Mouse (Mus musculus): ENCODE measurements around the gene Gm45062.

Gm45062 gene

DNA sequence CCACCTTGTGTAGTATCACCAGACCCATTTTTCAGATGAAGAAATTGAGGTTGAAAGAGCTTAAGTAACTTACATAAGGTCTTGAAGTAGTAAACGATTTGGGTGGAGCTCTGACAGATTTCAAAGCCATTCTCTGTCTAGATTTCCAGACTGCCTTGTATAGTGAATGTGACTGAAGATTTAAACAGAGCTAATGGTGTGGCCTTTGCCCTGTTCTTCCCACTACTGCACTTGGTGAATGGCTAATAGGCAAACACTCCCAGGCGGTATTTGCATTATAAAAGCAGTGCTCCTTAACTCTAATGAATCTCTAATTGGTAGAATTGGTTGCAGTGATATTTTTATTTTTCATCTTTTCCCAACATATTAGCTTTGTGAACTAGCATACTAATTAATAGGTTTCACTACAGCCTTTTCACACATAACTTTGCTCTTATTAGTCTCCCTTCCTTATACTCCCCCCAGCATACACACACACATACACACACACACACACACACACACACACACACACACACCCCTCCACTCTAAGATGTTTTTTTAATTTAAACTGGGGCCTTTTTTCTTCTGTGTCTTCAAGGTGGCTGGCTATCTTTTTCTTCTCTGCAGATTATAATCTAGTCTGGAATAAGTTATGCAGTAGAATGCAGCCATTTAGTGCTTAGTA lies 109.1 kb downstream of the Gm45062 start:
- DNase-seq (ENCODE audit: low spot score in 2 of 2), result no peak

DNA sequence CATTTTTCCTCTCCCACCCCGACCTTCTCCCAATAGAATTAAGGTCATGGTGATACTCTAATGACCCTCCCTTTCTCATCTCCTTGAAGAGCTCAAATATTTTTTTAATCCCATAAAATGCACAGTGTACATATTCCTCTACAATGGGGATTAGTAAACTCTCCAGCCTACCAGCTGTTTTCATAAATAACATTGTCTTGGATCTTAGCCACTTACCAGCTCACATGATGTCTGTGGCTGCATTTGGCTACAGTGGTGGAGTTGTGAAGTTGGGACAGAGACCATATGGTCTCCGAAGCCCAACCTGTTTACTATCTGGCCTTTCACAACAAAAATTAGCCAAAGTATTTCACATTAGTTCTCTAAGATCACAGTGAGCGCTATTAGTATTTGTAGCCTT lies 111.4 kb downstream of the Gm45062 start:
- DNase-seq (ENCODE audit: low spot score in 2 of 2), result no peak

DNA sequence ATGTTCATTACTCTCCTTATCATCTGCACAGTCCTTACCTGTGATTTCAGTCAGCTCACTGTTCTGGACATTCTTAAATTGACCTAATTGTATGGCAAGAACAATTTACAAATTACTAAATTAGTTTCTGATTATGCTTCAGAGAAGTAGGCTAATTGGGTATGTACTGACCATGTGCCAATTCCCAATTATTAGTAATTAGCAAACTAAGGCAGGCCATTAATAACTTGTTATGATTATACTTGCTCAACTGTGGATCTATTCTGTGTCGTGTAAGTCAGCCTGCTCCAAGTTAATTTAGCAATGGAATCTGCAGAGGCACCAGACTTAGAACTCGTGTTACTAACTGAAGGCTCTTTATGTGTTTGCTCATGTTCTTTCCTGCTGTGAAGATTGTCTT lies 113.8 kb downstream of the Gm45062 start:
- no peak for DNase-seq (ENCODE audit: low spot score in 2 of 2)

DNA sequence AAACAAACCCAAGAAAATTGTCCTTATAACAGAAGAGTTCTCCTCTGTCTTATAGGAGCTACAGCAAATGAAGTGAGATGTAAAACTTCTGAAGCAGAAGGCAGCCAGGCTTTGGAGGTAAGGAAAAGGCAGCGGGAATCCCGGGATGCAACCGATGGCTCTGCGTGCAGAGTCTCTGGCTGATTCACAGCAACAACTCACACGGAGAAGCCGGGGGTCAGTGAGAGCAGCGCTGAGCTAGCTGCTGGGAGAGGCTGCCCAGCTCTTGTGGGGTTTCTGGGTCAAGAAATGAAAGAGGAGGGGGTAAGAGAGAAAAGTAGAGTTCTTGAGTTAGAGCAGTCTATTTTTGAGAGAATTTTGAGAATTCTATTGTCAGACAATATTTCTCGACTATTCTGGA lies 114.6 kb downstream of the Gm45062 start:
- no peak for DNase-seq (ENCODE audit: low spot score in 2 of 2)

DNA sequence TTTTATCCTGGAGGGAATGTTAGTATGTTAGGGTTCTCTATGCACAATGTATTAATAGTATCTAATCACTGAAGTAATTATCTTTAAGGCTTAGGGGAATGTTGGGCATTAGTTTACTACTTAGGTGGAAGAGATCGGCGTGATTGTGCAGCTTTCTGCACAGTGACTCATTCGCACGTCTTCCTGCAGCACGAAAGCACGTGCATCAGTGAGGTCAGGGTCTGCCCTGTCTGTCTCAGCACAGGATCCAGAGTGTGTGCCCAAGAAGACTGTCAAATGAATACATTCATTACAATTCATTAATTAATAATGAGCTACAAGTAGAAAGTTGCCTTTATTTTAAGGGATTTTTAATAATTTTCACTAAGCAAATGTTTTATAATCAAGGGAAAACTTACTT lies 115.0 kb downstream of the Gm45062 start:
- no peak for DNase-seq (ENCODE audit: low spot score in 2 of 2)

DNA sequence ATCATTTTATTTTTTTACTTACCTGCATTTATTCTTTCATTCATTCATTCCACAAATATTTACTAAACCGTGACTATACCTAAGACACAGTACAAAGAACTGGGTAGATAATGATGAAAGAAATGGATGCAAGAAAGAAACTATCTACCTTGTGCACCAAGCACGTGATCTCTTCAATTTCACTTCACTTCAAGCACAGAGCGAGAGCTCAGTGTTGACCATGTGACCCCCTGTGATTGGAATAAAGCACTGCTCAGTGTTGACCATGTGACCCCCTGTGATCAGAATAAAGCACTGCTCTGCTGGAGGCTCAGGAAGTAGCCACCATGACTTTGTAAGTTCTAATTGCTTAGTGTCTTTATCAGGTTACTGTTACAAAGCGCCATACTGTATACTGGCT lies 115.5 kb downstream of the Gm45062 start:
- DNase-seq (ENCODE audit: low spot score in 2 of 2), result no peak

DNA sequence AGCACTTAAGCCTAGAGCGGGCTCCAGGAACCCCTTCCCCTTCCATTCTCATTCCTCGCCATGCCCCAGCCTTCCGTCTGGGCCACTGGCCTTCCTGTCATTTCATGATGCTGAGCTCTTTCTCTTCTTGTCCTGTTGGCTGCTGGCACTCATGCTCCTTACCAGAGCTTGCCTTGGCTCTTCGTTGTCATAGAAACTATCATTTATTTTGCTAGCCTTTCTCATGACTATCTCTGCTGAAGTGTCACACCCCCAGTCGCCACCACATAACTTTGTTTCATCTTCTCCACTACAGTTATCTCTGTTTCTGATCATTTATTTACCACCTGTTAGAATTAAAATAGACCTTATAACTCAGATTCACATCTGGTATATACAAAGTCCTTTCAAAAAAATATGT lies 117.1 kb downstream of the Gm45062 start:
- no peak for DNase-seq (ENCODE audit: low spot score in 2 of 2)

DNA sequence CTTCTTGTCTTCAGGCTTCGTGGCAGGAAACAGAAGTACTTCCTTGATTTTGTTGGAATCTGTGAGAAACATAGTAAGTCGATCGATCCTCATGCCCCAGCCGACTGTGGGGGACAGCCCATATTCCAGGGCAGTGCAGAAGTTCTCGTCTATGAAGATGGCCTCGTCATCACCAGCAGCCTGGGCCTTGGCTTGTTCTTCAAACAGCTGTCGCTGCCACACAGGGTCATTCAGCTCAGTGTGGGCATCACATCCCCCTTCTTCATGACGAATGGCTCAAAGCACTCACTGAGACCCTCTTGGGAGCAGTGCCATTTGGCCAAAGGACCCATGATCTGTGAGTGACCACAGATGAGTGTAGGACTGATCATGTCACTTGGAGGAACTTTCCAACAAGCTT lies 118.4 kb downstream of the Gm45062 start:
- DNase-seq (ENCODE audit: low spot score in 2 of 2), result no peak

DNA sequence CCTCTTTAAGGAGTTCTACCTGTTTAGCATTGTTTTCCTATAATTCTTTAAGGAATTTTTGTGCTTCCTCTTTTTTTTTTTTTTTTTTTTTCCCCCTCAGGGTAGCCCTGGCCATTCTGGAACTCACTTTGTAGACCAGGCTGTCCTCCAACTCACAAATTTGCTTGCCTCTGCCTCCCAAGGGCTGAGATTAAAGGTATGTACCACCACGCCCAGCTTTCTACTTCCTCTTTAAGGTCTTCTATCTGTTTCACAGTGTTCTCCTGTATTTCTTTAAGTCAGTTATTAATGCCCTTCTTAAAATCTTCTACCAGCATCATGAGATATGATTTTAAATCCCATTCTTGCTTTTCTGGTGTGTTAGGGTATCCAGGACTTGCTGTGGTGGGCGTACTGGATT lies 130.1 kb downstream of the Gm45062 start:
- no peak for DNase-seq (ENCODE audit: low spot score in 2 of 2)

DNA sequence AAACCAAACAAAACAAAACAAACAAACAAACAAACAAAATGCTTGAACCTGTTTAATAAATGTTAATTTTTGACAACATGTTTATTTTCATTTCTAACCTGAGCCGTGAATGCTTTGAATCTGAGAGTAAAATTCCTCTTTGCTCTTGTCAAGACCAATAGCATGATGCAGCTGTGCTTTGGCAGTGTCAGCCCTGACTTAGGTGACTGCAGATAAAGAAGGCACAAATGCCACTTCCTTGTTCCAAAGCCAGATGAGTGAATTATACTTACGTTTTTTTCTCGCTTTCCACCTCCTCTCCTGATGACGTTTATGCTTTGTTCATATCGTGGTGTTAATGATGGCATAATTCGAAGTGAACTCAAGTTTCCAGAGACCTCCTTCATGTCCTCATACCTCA lies 131.0 kb downstream of the Gm45062 start:
- DNase-seq (ENCODE audit: low spot score in 2 of 2), result no peak

DNA sequence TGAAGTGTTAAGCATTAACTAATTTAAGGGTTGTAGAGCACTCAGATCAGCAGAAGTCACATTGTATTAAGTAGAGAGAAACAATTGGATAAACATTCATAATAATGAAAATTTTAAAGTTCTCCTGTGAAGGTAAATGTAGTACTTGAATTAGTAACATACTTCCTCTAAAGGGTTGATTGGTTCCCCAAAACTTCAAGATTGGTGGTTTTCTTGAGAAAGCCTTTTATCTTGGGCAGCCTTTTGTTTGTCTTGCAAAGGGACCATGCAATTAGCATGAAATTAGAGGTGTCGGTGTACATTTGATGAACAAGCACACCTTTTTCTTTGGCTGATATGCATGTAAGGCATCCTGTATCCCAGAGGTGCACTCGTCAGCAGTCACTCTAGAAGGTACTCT lies 131.7 kb downstream of the Gm45062 start:
- DNase-seq (ENCODE audit: low spot score in 2 of 2), result no peak

DNA sequence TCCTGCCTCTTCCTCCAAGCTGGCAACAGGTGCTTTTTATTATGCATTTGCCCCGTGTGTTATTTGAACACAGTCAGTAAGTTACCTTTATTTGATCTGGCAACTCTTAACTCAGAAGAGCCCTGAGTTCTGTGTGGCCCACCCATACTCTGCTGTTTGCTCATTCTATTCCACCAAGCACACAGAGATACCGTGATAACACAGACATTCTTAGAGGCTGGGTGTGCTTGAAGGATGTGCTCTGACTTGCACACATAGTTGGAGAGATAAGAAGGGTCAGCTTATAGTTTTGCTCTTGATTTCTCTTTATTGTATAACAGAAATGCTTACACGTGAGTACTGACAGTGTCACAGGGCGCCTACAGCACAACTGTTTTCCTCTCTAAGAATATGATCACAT lies 133.8 kb downstream of the Gm45062 start:
- no peak for DNase-seq (ENCODE audit: low spot score in 2 of 2)

DNA sequence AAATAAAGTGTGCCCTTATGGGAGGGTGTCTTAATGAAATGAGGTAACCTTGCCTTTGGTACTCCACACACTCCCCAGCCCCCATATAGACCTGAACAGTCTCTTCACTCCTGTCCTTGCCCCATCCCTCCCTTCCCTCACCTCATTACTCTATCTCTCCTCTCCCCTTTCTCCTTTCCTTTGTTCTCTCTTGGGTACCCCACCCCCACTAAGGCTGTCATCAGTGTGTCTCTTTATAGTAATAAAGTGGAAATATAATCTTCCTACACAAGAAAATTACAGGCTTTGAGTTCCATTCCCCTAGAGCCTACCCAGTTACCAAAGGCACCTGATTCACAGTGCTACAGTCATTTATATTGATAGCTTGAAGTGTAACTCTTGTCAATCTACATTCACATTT lies 134.8 kb downstream of the Gm45062 start:
- DNase-seq (ENCODE audit: low spot score in 2 of 2), result no peak

DNA sequence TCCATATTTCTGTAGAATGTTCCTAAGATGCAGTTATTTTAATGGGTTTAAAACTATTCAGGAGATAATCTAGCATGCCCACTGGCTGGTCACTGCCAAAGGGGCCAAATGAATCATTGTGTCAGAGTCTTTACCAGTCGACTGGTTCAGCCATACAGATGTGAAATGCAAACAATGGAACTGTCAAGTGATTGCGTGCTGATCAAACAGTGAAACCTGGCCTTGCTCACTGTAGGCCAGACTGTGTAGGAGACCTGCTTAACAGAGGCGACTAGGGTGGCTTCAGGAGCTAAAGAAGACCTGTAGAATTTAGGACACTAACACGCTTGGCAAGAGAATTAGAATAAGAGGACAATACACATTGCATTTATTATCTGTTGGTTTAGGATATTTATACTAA lies 135.8 kb downstream of the Gm45062 start:
- DNase-seq (ENCODE audit: low spot score in 2 of 2), result no peak

DNA sequence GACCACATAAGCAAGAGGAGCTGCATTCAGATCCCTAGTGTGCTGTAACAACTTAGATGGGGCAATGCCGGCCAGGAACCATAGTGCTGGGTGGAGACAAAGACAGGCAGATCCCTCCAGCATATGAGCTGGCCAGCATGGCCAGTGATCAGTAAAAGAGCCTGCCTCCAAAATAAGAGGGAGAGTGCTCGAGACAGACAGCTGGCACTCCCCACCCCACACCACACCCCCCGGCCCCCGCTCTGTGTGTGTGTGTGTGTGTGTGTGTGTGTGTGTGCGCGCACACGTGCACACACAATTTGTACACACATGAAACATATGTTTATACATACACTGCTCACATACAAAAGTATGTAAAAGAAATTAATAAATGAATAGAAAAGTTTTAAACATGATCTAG lies 138.0 kb downstream of the Gm45062 start:
- no peak for DNase-seq (ENCODE audit: low spot score in 2 of 2)

DNA sequence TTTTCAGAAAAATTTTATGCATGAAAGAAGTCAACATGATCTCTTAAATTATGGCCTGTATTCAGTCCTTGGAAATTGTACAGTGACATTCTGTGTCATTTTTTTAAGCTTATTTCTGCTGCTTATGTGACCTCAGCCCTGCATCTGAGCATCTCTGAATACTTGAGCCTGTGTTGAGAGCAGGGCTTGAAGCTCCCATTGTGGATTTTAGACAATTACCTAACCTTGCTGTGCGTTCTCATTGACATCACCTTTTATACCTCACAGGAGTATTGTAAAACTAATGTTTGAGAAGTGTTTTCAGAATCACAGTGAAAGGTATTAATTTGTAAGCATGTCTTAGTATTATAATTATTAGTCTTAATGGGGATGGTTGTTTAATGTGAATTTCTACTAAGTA lies 140.5 kb downstream of the Gm45062 start:
- no peak for DNase-seq (ENCODE audit: low spot score in 2 of 2)

DNA sequence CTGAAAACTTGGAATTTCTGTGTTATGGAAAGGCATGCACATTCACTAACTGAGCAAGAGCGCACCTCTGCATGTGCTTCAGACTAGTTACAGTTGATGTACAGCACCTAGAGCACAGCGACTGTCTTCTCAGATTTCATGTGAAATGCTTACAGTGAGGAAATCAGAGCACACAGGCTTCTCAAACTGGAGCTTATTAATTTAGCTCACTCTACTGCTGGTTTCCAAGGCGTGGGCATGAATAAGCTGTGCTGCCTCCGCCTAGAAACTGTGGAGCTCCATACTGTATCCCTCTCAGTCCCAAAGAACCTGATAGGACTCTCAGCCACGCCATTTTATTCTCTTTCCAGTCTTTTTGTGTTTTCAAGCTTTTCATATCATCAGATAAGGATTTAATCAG lies 143.9 kb downstream of the Gm45062 start:
- DNase-seq (ENCODE audit: low spot score in 2 of 2), result no peak

DNA sequence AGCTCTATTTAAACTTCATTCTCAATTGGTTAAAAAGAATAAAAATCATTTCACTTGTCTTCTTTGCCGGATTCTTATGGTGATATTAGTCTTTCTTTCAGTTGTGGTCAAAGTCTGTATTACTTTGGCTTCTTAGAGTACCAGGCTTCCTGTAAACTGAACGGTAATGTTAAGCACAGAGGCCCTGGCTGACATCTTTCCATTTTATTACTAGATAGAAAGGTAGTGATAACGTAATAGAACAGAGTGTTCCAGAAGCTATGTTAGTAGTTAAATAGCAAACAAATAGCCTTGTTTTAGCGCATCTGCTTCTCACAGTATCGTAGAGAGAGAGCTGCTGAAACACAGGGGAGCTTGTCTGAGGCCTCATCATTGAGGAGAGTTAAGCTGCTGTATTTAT lies 146.6 kb downstream of the Gm45062 start:
- DNase-seq (ENCODE audit: low spot score in 2 of 2), result no peak

DNA sequence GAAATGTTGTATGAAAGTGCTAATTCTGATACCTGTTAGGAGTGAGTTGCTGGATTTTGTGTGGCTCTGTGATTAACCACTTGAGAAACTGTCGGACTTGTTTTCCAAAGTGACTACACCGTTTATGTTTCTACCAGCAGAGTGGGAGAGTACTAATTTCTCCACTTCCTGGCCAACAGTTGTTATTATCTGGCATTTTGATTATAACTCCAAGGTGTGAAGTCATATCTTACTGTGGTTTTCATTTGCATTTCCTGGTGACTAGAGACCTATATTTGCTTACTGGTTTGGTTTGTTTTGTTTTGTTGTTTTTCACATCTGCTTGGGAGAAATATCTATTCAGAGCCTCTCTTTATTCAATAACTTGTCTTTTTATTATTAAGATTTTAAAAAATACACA lies 149.1 kb downstream of the Gm45062 start:
- no peak for DNase-seq (ENCODE audit: low spot score in 2 of 2)

DNA sequence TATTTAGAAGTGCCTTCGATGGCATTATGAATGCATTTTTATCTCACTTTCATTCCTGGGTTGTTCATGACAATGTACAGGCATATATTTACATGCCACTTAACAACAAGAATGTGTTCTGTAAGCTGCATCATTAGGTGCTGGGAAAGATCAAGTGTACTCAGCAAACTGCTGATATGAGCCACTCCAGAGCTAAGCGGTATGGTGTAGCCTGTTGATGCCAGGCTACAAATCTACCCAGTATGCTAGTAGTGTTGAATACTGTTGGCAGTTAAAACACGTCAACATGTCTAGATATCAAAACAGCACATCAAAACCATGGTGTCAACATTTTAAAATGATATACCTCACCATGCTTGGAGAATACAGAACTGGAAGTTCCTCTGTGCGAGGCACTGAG lies 150.6 kb downstream of the Gm45062 start:
- no peak for DNase-seq (ENCODE audit: low spot score in 2 of 2)

DNA sequence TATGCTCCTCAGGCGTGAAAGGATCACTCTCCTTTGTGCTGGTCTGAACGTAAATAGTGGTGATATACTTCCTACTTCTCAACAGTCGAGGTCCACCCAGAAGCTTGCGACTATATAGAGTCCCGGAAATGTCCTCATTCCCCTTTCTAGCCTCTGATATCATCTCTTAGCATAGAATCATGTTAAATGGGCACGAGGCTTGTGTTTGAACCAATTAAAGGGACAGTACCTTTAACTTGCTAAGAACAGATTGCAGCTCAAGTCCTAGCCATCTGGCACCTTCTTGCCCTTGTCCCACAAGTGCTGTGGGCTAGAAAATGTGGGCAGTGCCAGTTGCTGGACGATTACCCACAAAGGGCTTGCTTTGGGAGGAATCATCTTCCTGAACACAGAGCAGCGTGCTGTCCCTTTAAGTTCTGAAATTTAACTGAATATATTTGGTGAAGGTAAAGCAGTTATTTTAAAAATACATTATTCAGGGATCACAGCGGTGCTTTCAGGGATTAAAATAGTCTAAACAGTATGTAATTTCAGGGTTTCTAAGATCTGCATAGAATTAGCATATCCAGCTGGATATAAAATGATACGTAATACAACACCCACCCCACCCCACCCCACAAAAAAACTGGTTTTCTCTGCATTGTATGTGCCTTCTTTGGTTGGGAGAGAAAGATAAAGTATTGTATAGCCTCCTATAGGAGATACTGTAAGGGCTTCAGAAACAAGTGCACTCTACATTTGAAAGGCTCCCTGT lies 153.8 kb downstream of the Gm45062 start:
- DNase-seq (ENCODE audit: low spot score in 2 of 2), result no peak

DNA sequence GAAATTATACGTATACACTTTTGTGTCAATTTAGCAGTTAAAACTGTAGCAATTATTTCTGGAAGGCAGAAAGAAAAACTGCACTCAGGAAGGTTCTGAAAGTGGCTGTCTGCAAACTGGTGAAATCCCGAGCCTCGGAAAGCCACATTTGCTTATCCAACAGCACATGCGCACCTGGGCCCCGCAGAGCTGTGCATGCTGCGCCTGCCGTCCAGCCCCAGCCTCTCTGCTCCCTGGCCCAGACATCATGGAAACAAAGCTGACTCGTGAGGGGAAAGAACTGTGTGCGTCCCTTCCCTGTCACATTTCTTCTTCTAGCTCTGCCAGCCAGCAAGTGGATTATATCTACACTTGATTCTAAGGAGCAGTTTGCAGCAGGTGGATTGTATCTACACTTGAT lies 154.8 kb downstream of the Gm45062 start:
- no peak for DNase-seq (ENCODE audit: low spot score in 2 of 2)

DNA sequence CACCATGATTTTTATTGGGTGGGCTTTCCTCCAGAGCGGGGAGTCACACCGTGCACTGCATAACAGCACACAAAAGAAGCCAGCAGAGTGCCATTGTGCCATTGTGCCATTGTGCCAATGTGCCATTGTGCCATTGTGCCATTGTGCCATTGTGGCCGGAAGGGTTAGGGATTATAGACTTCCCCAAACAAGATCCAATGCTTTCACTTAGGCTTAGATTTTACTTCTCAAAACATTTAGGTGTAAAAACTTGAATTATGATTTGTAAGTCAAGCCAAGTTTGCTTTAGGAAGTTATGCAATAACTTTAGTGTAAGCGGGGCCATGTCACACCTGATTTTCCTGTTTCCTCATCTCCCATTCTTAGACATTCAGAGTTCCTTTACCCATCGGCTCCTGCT lies 156.6 kb downstream of the Gm45062 start:
- no peak for DNase-seq (ENCODE audit: low spot score in 2 of 2)
